Comparison of ENCODE assay signal across 8 mouse cellular contexts in the genomic region with DNA sequence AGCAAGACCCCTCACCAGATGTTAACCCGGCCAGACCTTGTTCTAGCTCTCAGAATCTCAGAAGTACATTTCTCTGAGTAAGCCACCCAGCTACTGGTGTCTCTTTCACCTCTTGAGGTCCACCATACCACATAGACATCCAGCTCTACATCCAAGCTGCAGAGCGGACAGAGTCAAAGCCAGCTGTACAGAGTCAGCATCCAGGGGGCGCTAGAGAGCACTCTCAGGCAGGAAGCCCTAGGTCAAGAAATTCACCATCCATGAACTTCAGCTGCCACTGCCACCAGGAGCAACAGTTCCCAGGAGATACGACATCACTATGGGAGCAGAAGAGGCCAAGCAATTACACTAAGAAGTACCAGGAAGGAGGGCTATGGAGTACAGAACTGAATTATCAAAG.
DNase-seq lines count a peak whose midpoint lies in the region; ATAC-seq and TF ChIP-seq lines count a peak whose summit lies in the region.

No protein-coding gene starts in this region.

- H3K36me3 ChIP-seq in hindbrain, postnatal 0 days (ENCODE audit: insufficient read depth, low read length): no peaks in the 10 kb centered on the region
- H3K36me3 ChIP-seq in hindbrain, embryonic 14.5 days (replicated peaks; ENCODE audit: control insufficient read depth, insufficient read depth): no peaks in the 10 kb centered on the region
- H3K36me3 ChIP-seq in ES-E14 (ENCODE audit: control insufficient read depth, insufficient read depth, low read length, poor library complexity, severe bottlenecking): no peaks in the 10 kb centered on the region
- H3K36me3 ChIP-seq in limb, embryonic 11.5 days (ENCODE audit: control insufficient read depth, insufficient read depth, low read length): no peaks in the 10 kb centered on the region

- H3K4me2 ChIP-seq in hindbrain, postnatal 0 days (ENCODE audit: low read depth, low read length): no peak overlapping the region
- H3K4me2 ChIP-seq in hindbrain, embryonic 14.5 days (replicated peaks): no peak overlapping the region
- no peak overlapping the region for H3K4me2 ChIP-seq in limb, embryonic 11.5 days (ENCODE audit: low read depth, severe bottlenecking)

- in situ Hi-C loops in ES-E14 (cut with MboI; ENCODE audit: low sequenced_read_pairs in 2 of 2, unreplicated experiment in 2 of 2): no loop called here

- no peaks in the 10 kb centered on the region for H3K9me3 ChIP-seq in hindbrain, postnatal 0 days (ENCODE audit: low read length)
- no peaks in the 10 kb centered on the region for H3K9me3 ChIP-seq in hindbrain, embryonic 14.5 days (ENCODE audit: control insufficient read depth, low read length)
- no peaks in the 10 kb centered on the region for H3K9me3 ChIP-seq in ES-E14 (ENCODE audit: control insufficient read depth, insufficient read depth, low read depth, low read length)
- H3K9me3 ChIP-seq in limb, embryonic 11.5 days (ENCODE audit: control insufficient read depth, low read length): no peaks in the 10 kb centered on the region

- DNase-seq in hindbrain, postnatal 0 days (ENCODE audit: low spot score): peak; percentile 21
- no peak for DNase-seq in hindbrain, embryonic 14.5 days (ENCODE audit: low spot score)
- DNase-seq in 416B (ENCODE audit: low read depth): peak; percentile 40
- DNase-seq in ES-E14 (ENCODE audit: low read depth, low spot score): peak; percentile 44
- DNase-seq in limb, embryonic 11.5 days (ENCODE audit: low spot score): peak; percentile 73
- peak; percentile 24 to 75 for DNase-seq in spleen, postnatal 10 days (ENCODE audit: low spot score in 2 of 2)
- no peak for DNase-seq in frontal cortex, postnatal 14 days (ENCODE audit: low spot score in 2 of 2)

- H3K9ac ChIP-seq in hindbrain, postnatal 0 days (replicated peaks; ENCODE audit: low read length): no peak overlapping the region
- H3K9ac ChIP-seq in hindbrain, embryonic 14.5 days: no peak overlapping the region
- H3K9ac ChIP-seq in ES-E14 (ENCODE audit: insufficient read depth, low read depth, low read length, poor library complexity, severe bottlenecking): no peak overlapping the region
- no peak overlapping the region for H3K9ac ChIP-seq in limb, embryonic 11.5 days (ENCODE audit: low read length)

- no peak overlapping the region for H3K4me3 ChIP-seq in hindbrain, postnatal 0 days (ENCODE audit: low read length)
- H3K4me3 ChIP-seq in hindbrain, embryonic 14.5 days (replicated peaks; ENCODE audit: low read length): no peak overlapping the region
- no peak overlapping the region for H3K4me3 ChIP-seq in ES-E14 (ENCODE audit: insufficient read depth in 1 of 2, low read depth in 1 of 2, low read length in 2 of 2, poor library complexity in 1 of 2, severe bottlenecking in 1 of 2)
- no peak overlapping the region for H3K4me3 ChIP-seq in cortical plate, adult 2 months (ENCODE audit: insufficient read depth, low read length)
- no peak overlapping the region for H3K4me3 ChIP-seq in limb, embryonic 11.5 days (ENCODE audit: low read depth, low read length)

- no peak for ATAC-seq in hindbrain, postnatal 0 days
- ATAC-seq in hindbrain, embryonic 14.5 days (ENCODE audit: low FRiP score): no peak
- ATAC-seq in limb, embryonic 11.5 days (ENCODE audit: insufficient number of reproducible peaks, low FRiP score, low TSS enrichment, low read depth): no peak

- TF ChIP-seq CTCF in hindbrain, postnatal 0 days (IDR thresholded peaks at IDR 0.05; ENCODE audit: low read depth): peak; percentile 59
- TF ChIP-seq CTCF in cortical plate, adult 2 months (IDR thresholded peaks at IDR 0.05; ENCODE audit: extremely low read depth, insufficient read depth, low read length): peak; percentile 24; the same call in 1 of the 2 replicates

- 55% methylated on average over 4 of the region's 4 CpGs for WGBS in hindbrain, postnatal 0 days
- 59% methylated on average over 4 of the region's 4 CpGs for WGBS in hindbrain, embryonic 14.5 days
- WGBS in limb, embryonic 11.5 days: 60% methylated on average over 4 of the region's 4 CpGs

- no peak overlapping the region for H3K27ac ChIP-seq in hindbrain, postnatal 0 days
- no peak overlapping the region for H3K27ac ChIP-seq in hindbrain, embryonic 14.5 days
- H3K27ac ChIP-seq in ES-E14 (ENCODE audit: insufficient read depth, low read depth, low read length, poor library complexity, severe bottlenecking): no peak overlapping the region
- no peak overlapping the region for H3K27ac ChIP-seq in cortical plate, adult 2 months (ENCODE audit: insufficient read depth, low read length)
- H3K27ac ChIP-seq in limb, embryonic 11.5 days (replicated peaks; ENCODE audit: low read depth, low read length): no peak overlapping the region

- no peaks in the 10 kb centered on the region for H3K27me3 ChIP-seq in hindbrain, postnatal 0 days (ENCODE audit: insufficient read depth, low read length)
- H3K27me3 ChIP-seq in hindbrain, embryonic 14.5 days (ENCODE audit: control insufficient read depth, insufficient read depth, low read length): no peaks in the 10 kb centered on the region
- no peaks in the 10 kb centered on the region for H3K27me3 ChIP-seq in limb, embryonic 11.5 days (ENCODE audit: control insufficient read depth, insufficient read depth, low read length)

- no peak for TF ChIP-seq POLR2A in cortical plate, adult 2 months (IDR thresholded peaks at IDR 0.05; ENCODE audit: extremely low read depth, insufficient read depth, low read length)

- H3K4me1 ChIP-seq in hindbrain, postnatal 0 days (ENCODE audit: insufficient read depth, low read length): no peaks in the 10 kb centered on the region
- peaks cover 5% of the 10 kb centered on the region; the same call in 1 of the 2 replicates for H3K4me1 ChIP-seq in hindbrain, embryonic 14.5 days (replicated peaks; ENCODE audit: control insufficient read depth, insufficient read depth, low read length)
- H3K4me1 ChIP-seq in ES-E14 (ENCODE audit: control insufficient read depth in 2 of 2, insufficient read depth in 2 of 2, low read length in 2 of 2, poor library complexity in 1 of 2): no peaks in the 10 kb centered on the region
- no peaks in the 10 kb centered on the region for H3K4me1 ChIP-seq in cortical plate, adult 2 months (ENCODE audit: control insufficient read depth, insufficient read depth, low read length)
- 0 out of 2 replicates have a peak, but pooled peaks cover 2% of the 10 kb centered on the region for H3K4me1 ChIP-seq in limb, embryonic 11.5 days (ENCODE audit: control insufficient read depth, insufficient read depth, low read length)

TF ChIP-seq in ES-E14, 5 proteins besides CTCF, POLR2A, EP300 and RAD21:
- no peak for TF ChIP-seq MAFK (IDR thresholded peaks at IDR 0.05; ENCODE audit: insufficient read depth, low read depth, low read length)
- TF ChIP-seq ZC3H11A (IDR thresholded peaks at IDR 0.05; ENCODE audit: borderline replicate concordance, low read depth, low read length): 0 out of 2 replicates have a peak, but pooled peaks have one; percentile 13
- no peak for TF ChIP-seq HCFC1 (IDR thresholded peaks at IDR 0.05; ENCODE audit: borderline replicate concordance, insufficient read depth, low read length)
- no peak for TF ChIP-seq ZNF384 (IDR thresholded peaks at IDR 0.05; ENCODE audit: low read depth, low read length)

Comparison
In these comparisons a context has a peak if more than half of its experiments do, and no peak if none do; other contexts are left out.
1. DNase-seq: peak in hindbrain, postnatal 0 days (single experiment), 416B (single experiment), ES-E14 (single experiment), limb, embryonic 11.5 days (single experiment) and spleen, postnatal 10 days (2 of 2); none in hindbrain, embryonic 14.5 days (single experiment) and frontal cortex, postnatal 14 days (0 of 2).